Mouse (Mus musculus): ENCODE measurements around the gene Smpd3.

DNA sequence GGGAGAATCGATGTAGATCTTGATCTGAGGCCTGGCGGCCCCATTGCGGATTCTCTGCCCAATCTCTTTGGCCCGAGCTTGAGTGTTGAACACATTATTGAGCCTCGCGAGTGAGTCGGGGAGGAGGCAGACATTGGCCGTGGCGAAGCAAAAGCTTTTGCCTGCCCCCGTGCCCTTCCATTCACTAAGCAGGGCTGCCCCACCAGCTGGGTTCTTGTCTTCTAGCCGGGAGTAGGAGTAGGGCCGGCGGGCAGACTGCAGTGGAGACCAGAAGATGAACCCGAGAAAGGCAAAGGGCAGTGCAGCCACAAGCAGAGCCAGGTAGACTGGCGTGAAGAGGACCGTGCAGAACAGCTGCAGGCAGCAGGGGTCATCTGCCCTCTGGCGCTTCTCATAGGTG lies 72.4 kb downstream of the Smpd3 start:
- TF ChIP-seq POLR2A (IDR thresholded peaks at IDR 0.05; ENCODE audit: insufficient read depth, low read depth, low read length): no peak
- TF ChIP-seq CTCF (IDR thresholded peaks at IDR 0.05; ENCODE audit: insufficient read depth, low read depth, low read length): no peak
